Mouse (Mus musculus) spleen, adult 18-20 months (tissue): ENCODE measurements around the gene Strip2.
A peak's percentile ranks its signal among the peaks of the same experiment; 100 is the strongest.

Experiments
- DNase-seq, 2 experiments: peaks; one replicate each; pipeline ENCODE4 v3.0.0; 2022; ENCODE audit warnings: mixed read lengths in 2 of 2

The Strip2 gene

GRCm38 (mm10) chr6:29930665-29931064 is 13.9 kb downstream of the Strip2 start:
- no peak for DNase-seq

GRCm38 (mm10) chr6:29931181-29931580 is 14.4 kb downstream of the Strip2 start:
- DNase-seq, result no peak

- DNase-seq, result no peak
Measured at GRCm38 (mm10) chr6:29935741-29936140, 18.9 kb downstream of the Strip2 start.

- no peak for DNase-seq
Measured at GRCm38 (mm10) chr6:29940428-29940827, 23.6 kb downstream of the Strip2 start.

- DNase-seq, result no peak
Measured at GRCm38 (mm10) chr6:29941036-29941435, 24.2 kb downstream of the Strip2 start.

- no peak for DNase-seq
Measured at GRCm38 (mm10) chr6:29944465-29944864, 27.7 kb downstream of the Strip2 start.

GRCm38 (mm10) chr6:29946568-29946967 is 29.8 kb downstream of the Strip2 start:
- DNase-seq, result no peak

- no peak for DNase-seq
Measured at GRCm38 (mm10) chr6:29947823-29948222, 31.0 kb downstream of the Strip2 start.

GRCm38 (mm10) chr6:29956749-29957148 is 39.9 kb downstream of the Strip2 start:
- no peak for DNase-seq

GRCm38 (mm10) chr6:29958669-29959068 is 41.9 kb downstream of the Strip2 start:
- DNase-seq, result no peak

GRCm38 (mm10) chr6:29961081-29961480 is 44.3 kb downstream of the Strip2 start:
- DNase-seq, result no peak

GRCm38 (mm10) chr6:29967917-29968316 is 51.1 kb downstream of the Strip2 start:
- no peak for DNase-seq

- no peak for DNase-seq
Measured at GRCm38 (mm10) chr6:29973341-29973740, 56.5 kb downstream of the Strip2 start.

- no peak for DNase-seq
Measured at GRCm38 (mm10) chr6:29974836-29975235, 58.0 kb downstream of the Strip2 start.

- DNase-seq, result no peak
Measured at GRCm38 (mm10) chr6:29980461-29980860, 63.6 kb downstream of the Strip2 start.

- DNase-seq, result no peak
Measured at GRCm38 (mm10) chr6:29981797-29982196, 65.0 kb downstream of the Strip2 start.

GRCm38 (mm10) chr6:29985058-29985498 is 68.3 kb downstream of the Strip2 start:
- peak; percentile 65 to 72 for DNase-seq

- no peak for DNase-seq
Measured at GRCm38 (mm10) chr6:29985504-29985903, 68.7 kb downstream of the Strip2 start.

- DNase-seq, result no peak
Measured at GRCm38 (mm10) chr6:29985986-29986385, 69.2 kb downstream of the Strip2 start.

- no peak for DNase-seq
Measured at GRCm38 (mm10) chr6:29987246-29987645, 70.4 kb downstream of the Strip2 start.

GRCm38 (mm10) chr6:29998140-29998539 is 81.3 kb downstream of the Strip2 start:
- no peak for DNase-seq

GRCm38 (mm10) chr6:29998771-29999170 is 82.0 kb downstream of the Strip2 start:
- no peak for DNase-seq

GRCm38 (mm10) chr6:30002628-30003027 is 85.8 kb downstream of the Strip2 start:
- DNase-seq, result no peak

- DNase-seq, result no peak
Measured at GRCm38 (mm10) chr6:30005851-30006250, 89.0 kb downstream of the Strip2 start.

GRCm38 (mm10) chr6:30009204-30009603 is 92.4 kb downstream of the Strip2 start:
- DNase-seq, result no peak
